Mouse (Mus musculus) c-Kit-positive CD71-positive TER-119-positive erythroid progenitor cells, embryonic 14.5 days (primary cell): ENCODE results near the gene Med18.
"Not testable (repeated sequence)": the region's sequence is repeated elsewhere in the genome, so short reads cannot be mapped to it uniquely, and the experiment has no call there.

Source experiments
- DNase-seq: peaks from one replicate; pipeline ENCODE4 v3.0.0-alpha.2; 2013; ENCODE audit warnings: low spot score

Med18 gene

DNA sequence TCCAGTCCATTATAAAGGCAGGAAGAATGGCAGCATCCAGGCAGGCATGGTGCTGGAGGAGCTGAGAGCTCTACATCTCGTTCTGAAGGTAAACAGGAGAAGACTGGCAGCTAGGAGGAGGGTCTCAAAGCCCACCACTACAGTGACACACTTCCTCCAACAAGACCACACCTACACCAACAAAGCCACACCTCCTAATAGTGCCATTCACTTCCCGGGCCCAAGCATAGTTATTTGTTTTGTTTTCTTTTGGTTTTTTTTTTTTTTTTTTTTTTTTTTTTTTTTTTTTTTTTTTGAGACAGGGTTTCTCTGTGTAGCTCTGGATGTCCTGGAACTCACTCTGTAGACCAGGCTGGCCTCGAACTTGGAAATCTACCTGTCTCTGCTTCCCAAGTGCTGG lies 18.4 kb upstream of the Med18 start:
- DNase-seq: not testable (repeated sequence)

DNA sequence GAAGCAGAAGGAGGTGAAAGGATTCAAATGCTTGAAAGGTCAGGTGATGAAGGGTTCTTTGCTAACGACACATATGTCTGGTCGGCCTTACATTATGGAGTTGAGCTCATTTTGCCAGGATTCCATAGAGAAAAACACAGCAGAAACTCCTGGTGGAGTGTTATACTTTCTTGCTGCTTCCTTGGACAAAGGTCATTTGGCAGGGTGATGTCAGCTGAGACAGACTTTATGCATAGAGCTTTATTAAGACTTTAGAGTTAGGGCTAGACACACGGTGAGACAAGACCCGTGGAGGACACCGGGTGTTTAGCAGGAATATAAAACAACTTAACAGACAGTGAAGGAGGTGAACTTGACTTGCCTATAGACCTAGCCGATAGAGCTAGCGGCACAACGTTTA lies 14.1 kb upstream of the Med18 start:
- DNase-seq: no peak

DNA sequence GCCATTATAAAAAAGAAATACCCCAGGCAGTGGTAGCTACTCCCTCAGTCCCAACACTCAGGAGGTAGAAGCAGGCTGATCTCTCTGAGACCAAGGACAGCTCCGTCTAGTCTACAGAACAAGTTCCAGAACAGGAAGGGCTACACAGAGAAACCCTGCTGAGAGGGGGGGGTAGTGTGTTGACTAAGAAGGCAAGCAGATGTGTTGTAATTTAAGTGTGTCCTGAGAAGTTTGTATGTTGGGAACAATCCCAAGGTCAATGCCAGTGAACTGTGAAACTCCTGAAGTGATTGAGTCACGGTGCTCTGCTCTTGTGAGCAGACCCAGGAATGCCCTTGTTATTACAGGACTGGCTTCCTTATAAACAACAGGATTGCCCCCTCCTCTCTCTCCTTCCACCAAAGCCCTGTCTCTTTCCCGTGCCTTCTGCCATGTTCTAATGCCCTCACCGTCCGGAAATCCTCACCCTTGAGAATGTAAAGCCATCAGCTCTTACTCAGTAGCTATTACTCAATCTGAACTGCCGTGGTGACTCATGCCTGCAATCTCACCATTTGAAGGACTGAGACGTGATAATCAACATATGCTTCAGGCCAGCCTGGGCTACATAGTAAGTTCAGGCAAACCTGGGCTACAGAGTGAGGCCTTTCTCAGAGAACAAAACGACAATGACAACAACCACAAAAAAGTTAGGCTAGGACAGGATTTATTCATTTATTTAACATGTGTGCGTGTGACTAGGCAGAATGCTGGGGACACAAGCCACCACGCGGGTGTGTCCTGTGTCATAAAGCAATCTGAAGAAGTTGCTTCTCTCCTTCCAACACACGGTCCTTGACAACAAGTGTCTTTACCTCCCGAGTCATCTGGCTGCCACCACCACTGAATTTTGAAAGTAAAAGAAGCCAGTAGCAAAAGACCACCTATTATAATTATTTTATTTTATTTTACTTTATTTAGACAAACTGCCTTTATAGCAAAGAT lies 12.5 kb upstream of the Med18 start:
- no peak for DNase-seq

DNA sequence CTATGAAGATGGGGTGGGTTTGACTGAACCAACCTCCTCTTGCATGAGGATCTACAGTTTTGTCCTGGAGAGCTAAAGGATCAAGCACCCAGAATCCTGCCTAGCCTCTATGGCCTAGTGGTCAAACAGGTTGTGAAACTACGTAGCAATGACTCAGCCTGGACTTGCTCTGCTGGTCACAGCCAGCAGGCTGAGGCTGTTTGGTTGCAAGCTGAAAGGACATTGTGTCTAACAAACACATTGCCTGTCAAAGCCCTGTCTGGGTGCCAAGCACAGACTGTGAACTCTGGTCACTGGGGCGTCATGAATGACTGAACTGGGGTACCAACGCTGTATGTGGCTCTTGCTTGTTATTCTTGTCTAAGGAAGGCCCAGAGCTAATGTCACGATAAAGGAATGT lies 10.9 kb upstream of the Med18 start:
- no peak for DNase-seq

- no peak for DNase-seq
Observed at GRCm38 (mm10) chr4:132473411-132473810, 9.7 kb upstream of the Med18 start.

GRCm38 (mm10) chr4:132469873-132470272 lies 6.2 kb upstream of the Med18 start:
- no peak for DNase-seq

DNA sequence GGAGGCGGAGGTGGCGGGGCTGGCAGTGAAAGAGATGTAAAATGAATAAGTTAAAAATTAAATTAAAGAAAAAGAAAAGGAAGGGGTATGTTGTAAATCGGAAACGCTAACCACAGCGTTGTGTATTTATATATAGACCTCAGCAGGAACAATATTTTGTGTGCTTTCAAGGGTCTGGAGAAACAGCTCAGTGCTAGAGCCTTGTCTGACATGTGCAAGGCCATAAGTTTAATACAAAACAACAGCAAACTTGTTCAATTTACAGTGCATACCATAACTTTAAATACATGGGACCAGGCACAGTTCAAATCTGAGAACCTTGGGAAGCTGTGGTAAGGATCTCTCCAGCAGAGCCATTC lies 513 bp upstream of the Med18 start:
- DNase-seq: no peak

- peak; percentile 34 for DNase-seq
Observed at GRCm38 (mm10) chr4:132462836-132463235, 885 bp downstream of the Med18 start.

DNA sequence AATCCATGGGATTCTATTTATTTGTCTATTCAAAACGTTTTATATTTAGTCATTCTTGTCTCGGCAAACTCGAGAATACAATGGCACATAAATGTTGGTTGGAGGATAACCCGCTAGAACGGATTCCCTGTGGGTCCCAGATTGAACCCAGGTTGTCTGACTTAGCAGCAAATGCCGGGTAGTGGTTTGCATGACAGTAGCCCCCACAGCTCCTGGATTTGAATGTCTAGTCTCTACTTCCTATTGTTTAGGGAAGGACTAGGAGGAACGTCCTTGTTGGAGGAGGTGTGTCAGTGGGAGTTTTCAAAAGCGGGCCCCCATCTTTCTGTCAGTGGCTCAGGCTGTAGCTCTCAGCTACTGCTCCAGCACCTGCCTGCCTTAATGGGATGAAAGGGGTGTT lies 3.5 kb downstream of the Med18 start:
- no peak for DNase-seq

GRCm38 (mm10) chr4:132455561-132455960 lies 8.2 kb downstream of the Med18 start:
- no peak for DNase-seq

GRCm38 (mm10) chr4:132455146-132455545 lies 8.6 kb downstream of the Med18 start:
- DNase-seq: no peak

DNA sequence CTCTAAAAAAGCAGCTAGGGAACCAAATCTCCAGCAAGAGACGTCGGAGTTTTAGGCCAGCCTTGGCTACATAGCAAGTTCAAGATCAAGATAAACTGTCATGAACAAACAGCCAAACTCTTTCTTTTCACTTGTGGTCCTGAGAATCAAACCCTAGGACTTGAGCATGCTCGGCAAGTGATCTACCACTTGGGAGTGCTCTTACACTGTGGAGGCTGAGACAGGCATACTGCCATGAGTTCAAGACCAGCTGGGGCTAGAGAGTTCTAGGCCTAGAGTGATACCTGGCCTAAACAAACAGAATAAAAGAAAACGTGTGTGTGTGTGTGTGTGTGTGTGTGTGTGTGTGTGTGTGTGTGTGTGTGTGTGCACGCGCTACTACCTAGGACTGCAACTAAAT lies 9.5 kb downstream of the Med18 start:
- no peak for DNase-seq

DNA sequence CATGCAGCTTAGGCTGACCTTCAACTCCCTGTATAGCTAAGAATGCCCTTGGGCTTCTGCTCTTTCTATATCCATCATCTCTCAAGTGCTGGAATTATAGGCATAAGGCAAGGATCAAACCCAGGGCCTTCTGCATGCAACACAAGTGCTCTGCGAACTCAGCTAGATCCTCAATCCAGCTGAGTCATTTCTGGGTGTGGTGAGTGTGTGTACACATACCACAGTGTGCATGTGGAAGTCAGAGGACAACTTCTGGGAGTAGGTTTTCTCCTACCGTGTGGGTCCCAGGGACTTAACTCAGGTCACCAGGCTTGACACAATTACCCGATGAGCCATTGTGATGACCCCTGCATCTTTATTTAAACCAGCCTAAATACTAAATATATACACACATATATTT lies 13.9 kb downstream of the Med18 start:
- DNase-seq: no peak

DNA sequence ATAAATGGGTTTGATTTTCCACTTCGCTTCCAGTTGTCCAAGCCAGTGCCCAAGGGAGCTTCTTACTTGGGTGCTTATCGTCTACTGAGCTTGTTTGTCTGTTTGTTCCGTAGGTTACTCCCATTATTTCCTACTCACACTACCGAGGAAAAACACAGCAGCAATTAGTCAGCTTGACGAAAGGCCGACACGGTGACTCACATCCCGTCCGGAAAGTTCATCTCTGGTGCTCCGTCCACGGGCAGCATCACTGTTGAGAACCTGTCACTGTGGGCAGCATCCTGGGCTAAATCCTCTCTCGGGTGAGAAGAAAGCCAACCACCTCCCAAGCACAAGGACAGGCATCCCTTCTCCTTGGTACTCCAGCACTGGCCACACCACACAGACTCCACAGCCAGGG lies 17.6 kb downstream of the Med18 start:
- DNase-seq: no peak

DNA sequence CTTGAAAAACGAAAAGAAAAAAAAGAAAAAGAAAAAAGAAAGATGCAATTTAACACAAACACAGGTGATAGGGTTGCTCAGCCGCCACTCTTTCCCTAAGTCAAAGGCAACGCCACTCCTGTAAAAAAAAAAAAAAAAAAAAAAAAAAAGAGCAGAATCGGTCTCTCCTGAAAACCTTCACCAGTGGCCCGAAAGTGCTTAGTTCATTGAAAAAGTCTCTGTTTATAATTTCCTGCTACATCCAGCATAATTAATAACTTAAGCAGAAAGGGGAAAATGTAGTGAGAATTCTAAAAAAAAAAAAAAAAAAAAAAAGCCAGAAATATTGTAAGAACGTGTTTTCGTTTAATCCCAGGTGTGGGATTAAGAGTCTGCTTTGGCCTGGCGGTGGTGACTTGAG lies 19.2 kb downstream of the Med18 start:
- no peak for DNase-seq

- DNase-seq: no peak
Observed at GRCm38 (mm10) chr4:132437857-132438256, 25.9 kb downstream of the Med18 start.

- no peak for DNase-seq
Observed at GRCm38 (mm10) chr4:132432717-132433372, 30.9 kb downstream of the Med18 start.

- peak; percentile 88 for DNase-seq
Observed at GRCm38 (mm10) chr4:132428022-132428542, 35.6 kb downstream of the Med18 start.

GRCm38 (mm10) chr4:132427493-132427892 lies 36.2 kb downstream of the Med18 start:
- DNase-seq: peak; percentile 45

- DNase-seq: peak; percentile 63
Observed at GRCm38 (mm10) chr4:132426021-132426420, 37.7 kb downstream of the Med18 start.

- no peak for DNase-seq
Observed at GRCm38 (mm10) chr4:132424765-132425164, 39.0 kb downstream of the Med18 start.

GRCm38 (mm10) chr4:132421923-132422782 lies 41.6 kb downstream of the Med18 start, which contains the start of gene Phactr4:
Gene Phactr4 (minus strand): TSS chr4:132422489.
- peak; percentile 76 for DNase-seq
